Mouse (Mus musculus): ENCODE data around the gene Rnf121. TPM values are rescaled to one million over a fixed set of nuclear protein-coding genes. Genes with fewer than 3 reads are reported as not detected.

The Rnf121 gene
- polyA plus RNA-seq, 1 experiment, result 55.8 TPM

GRCm38 (mm10) chr7:102081784-102082183, 16.5 kb upstream of the Rnf121 start:
- H3K4me3 ChIP-seq (ENCODE audit: insufficient read depth, poor library complexity, severe bottlenecking), result no peak overlapping the region
- H3K36me3 ChIP-seq (ENCODE audit: control insufficient read depth, insufficient read depth), result peaks cover 35% of the 10 kb centered on the region
- no peak overlapping the region for H3ac ChIP-seq (ENCODE audit: control insufficient read depth, insufficient read length, low read depth)
- TF ChIP-seq USF1 (IDR thresholded peaks at IDR 0.05; ENCODE audit: low read depth) (no peak), CEBPB (IDR thresholded peaks at IDR 0.05; ENCODE audit: low read depth) (no peak), MAX (IDR thresholded peaks at IDR 0.05) (no peak), MYOD1 (IDR thresholded peaks at IDR 0.05; ENCODE audit: control insufficient read depth, insufficient read length, low read depth) (no peak), CTCF (IDR thresholded peaks at IDR 0.05; ENCODE audit: control insufficient read depth, insufficient read depth, insufficient read length) (no peak), FOSL1 (IDR thresholded peaks at IDR 0.05; ENCODE audit: insufficient read depth, low read length, poor library complexity, severe bottlenecking) (no peak), MYOG (IDR thresholded peaks at IDR 0.05; ENCODE audit: control insufficient read depth, extremely low read depth, insufficient read length) (no peak)
- H3K79me2 ChIP-seq (ENCODE audit: control insufficient read depth, insufficient read depth), result no peaks in the 10 kb centered on the region
- H3K79me3 ChIP-seq (ENCODE audit: low read depth), result no peaks in the 10 kb centered on the region
- no peaks in the 10 kb centered on the region for H3K27me3 ChIP-seq (ENCODE audit: control insufficient read depth, insufficient read depth, insufficient read length)

GRCm38 (mm10) chr7:102080311-102080710, 15.0 kb upstream of the Rnf121 start:
- no peaks in the 10 kb centered on the region for H3K27me3 ChIP-seq (ENCODE audit: control insufficient read depth, insufficient read depth, insufficient read length)
- H3K79me3 ChIP-seq (ENCODE audit: low read depth), result no peaks in the 10 kb centered on the region
- no peak overlapping the region for H3K4me3 ChIP-seq (ENCODE audit: insufficient read depth, poor library complexity, severe bottlenecking)
- H3K36me3 ChIP-seq (ENCODE audit: control insufficient read depth, insufficient read depth), result peaks cover 39% of the 10 kb centered on the region
- H3ac ChIP-seq (ENCODE audit: control insufficient read depth, insufficient read length, low read depth), result no peak overlapping the region
- no peak for TF ChIP-seq MYOG (IDR thresholded peaks at IDR 0.05; ENCODE audit: control insufficient read depth, extremely low read depth, insufficient read length)
- no peak for TF ChIP-seq FOSL1 (IDR thresholded peaks at IDR 0.05; ENCODE audit: insufficient read depth, low read length, poor library complexity, severe bottlenecking)
- TF ChIP-seq MYOD1 (IDR thresholded peaks at IDR 0.05; ENCODE audit: control insufficient read depth, insufficient read length, low read depth), result no peak
- TF ChIP-seq CTCF (IDR thresholded peaks at IDR 0.05; ENCODE audit: control insufficient read depth, insufficient read depth, insufficient read length), result no peak
- no peak for TF ChIP-seq CEBPB (IDR thresholded peaks at IDR 0.05; ENCODE audit: low read depth)
- no peak for TF ChIP-seq MAX (IDR thresholded peaks at IDR 0.05)
- H3K79me2 ChIP-seq (ENCODE audit: control insufficient read depth, insufficient read depth), result no peaks in the 10 kb centered on the region

GRCm38 (mm10) chr7:102078517-102078916, 13.2 kb upstream of the Rnf121 start:
- no peak overlapping the region for H3K4me3 ChIP-seq (ENCODE audit: insufficient read depth, poor library complexity, severe bottlenecking)
- TF ChIP-seq FOSL1 (IDR thresholded peaks at IDR 0.05; ENCODE audit: insufficient read depth, low read length, poor library complexity, severe bottlenecking) (no peak), CTCF (IDR thresholded peaks at IDR 0.05; ENCODE audit: control insufficient read depth, insufficient read depth, insufficient read length) (no peak), MYOG (IDR thresholded peaks at IDR 0.05; ENCODE audit: control insufficient read depth, extremely low read depth, insufficient read length) (no peak), USF1 (IDR thresholded peaks at IDR 0.05; ENCODE audit: low read depth) (no peak), MYOD1 (IDR thresholded peaks at IDR 0.05; ENCODE audit: control insufficient read depth, insufficient read length, low read depth) (no peak), MAX (IDR thresholded peaks at IDR 0.05) (no peak)
- H3K79me2 ChIP-seq (ENCODE audit: control insufficient read depth, insufficient read depth), result no peaks in the 10 kb centered on the region
- H3K36me3 ChIP-seq (ENCODE audit: control insufficient read depth, insufficient read depth), result peaks cover 45% of the 10 kb centered on the region
- H3ac ChIP-seq (ENCODE audit: control insufficient read depth, insufficient read length, low read depth), result no peak overlapping the region
- no peaks in the 10 kb centered on the region for H3K27me3 ChIP-seq (ENCODE audit: control insufficient read depth, insufficient read depth, insufficient read length)
- H3K79me3 ChIP-seq (ENCODE audit: low read depth), result no peaks in the 10 kb centered on the region

GRCm38 (mm10) chr7:102076714-102077296, 11.5 kb upstream of the Rnf121 start:
- Histone ChIP-seq H3K79me2 (ENCODE audit: control insufficient read depth, insufficient read depth) (no peaks in the 10 kb centered on the region), H3K27me3 (ENCODE audit: control insufficient read depth, insufficient read depth, insufficient read length) (no peaks in the 10 kb centered on the region), H3K79me3 (ENCODE audit: low read depth) (no peaks in the 10 kb centered on the region), H3K4me3 (ENCODE audit: insufficient read depth, poor library complexity, severe bottlenecking) (no peak overlapping the region), H3ac (ENCODE audit: control insufficient read depth, insufficient read length, low read depth) (no peak overlapping the region), H3K36me3 (ENCODE audit: control insufficient read depth, insufficient read depth) (peaks cover 45% of the 10 kb centered on the region)
- TF ChIP-seq MYOG (IDR thresholded peaks at IDR 0.05; ENCODE audit: control insufficient read depth, extremely low read depth, insufficient read length), result no peak
- TF ChIP-seq CTCF (IDR thresholded peaks at IDR 0.05; ENCODE audit: control insufficient read depth, insufficient read depth, insufficient read length), result peak; percentile 6
- no peak for TF ChIP-seq CEBPB (IDR thresholded peaks at IDR 0.05; ENCODE audit: low read depth)

- Histone ChIP-seq H3ac (ENCODE audit: control insufficient read depth, insufficient read length, low read depth) (peak overlapping the region; percentile 44), H3K79me2 (ENCODE audit: control insufficient read depth, insufficient read depth) (peaks cover 49% of the 10 kb centered on the region), H3K79me3 (ENCODE audit: low read depth) (peaks cover 32% of the 10 kb centered on the region), H3K36me3 (ENCODE audit: control insufficient read depth, insufficient read depth) (peaks cover 7% of the 10 kb centered on the region), H3K27me3 (ENCODE audit: control insufficient read depth, insufficient read depth, insufficient read length) (no peaks in the 10 kb centered on the region), H3K4me3 (ENCODE audit: insufficient read depth, poor library complexity, severe bottlenecking) (peak overlapping the region; percentile 56)
- no peak for TF ChIP-seq CTCF (IDR thresholded peaks at IDR 0.05; ENCODE audit: control insufficient read depth, insufficient read depth, insufficient read length)
- TF ChIP-seq USF1 (IDR thresholded peaks at IDR 0.05; ENCODE audit: low read depth), result peak; percentile 27
- TF ChIP-seq MYOG (IDR thresholded peaks at IDR 0.05; ENCODE audit: control insufficient read depth, extremely low read depth, insufficient read length), result no peak
Measured at GRCm38 (mm10) chr7:102066363-102066762, 1.1 kb upstream of the Rnf121 start.

- Histone ChIP-seq H3K36me3 (ENCODE audit: control insufficient read depth, insufficient read depth) (peaks cover 12% of the 10 kb centered on the region), H3K79me3 (ENCODE audit: low read depth) (peaks cover 37% of the 10 kb centered on the region), H3K79me2 (ENCODE audit: control insufficient read depth, insufficient read depth) (peaks cover 63% of the 10 kb centered on the region), H3K27me3 (ENCODE audit: control insufficient read depth, insufficient read depth, insufficient read length) (no peaks in the 10 kb centered on the region), H3ac (ENCODE audit: control insufficient read depth, insufficient read length, low read depth) (peak overlapping the region; percentile 63), H3K4me3 (ENCODE audit: insufficient read depth, poor library complexity, severe bottlenecking) (peak overlapping the region; percentile 56)
- TF ChIP-seq MAX (IDR thresholded peaks at IDR 0.05) (no peak), USF1 (IDR thresholded peaks at IDR 0.05; ENCODE audit: low read depth) (no peak), CEBPB (IDR thresholded peaks at IDR 0.05; ENCODE audit: low read depth) (no peak), FOSL1 (IDR thresholded peaks at IDR 0.05; ENCODE audit: insufficient read depth, low read length, poor library complexity, severe bottlenecking) (no peak), MYOG (IDR thresholded peaks at IDR 0.05; ENCODE audit: control insufficient read depth, extremely low read depth, insufficient read length) (no peak), CTCF (IDR thresholded peaks at IDR 0.05; ENCODE audit: control insufficient read depth, insufficient read depth, insufficient read length) (no peak), MYOD1 (IDR thresholded peaks at IDR 0.05; ENCODE audit: control insufficient read depth, insufficient read length, low read depth) (no peak)
Measured at GRCm38 (mm10) chr7:102064655-102065045, 619 bp downstream of the Rnf121 start.
